Mouse (Mus musculus) CH12F3 (cell line): ENCODE measurements around the gene Riok2.
"Not testable (repeated sequence)": the region's sequence is repeated elsewhere in the genome, so short reads cannot be mapped to it uniquely, and the experiment has no call there.

Experiments used
- in situ Hi-C: fragments of 300-500 bp; cut with MboI; formaldehyde crosslinking; loops from 2 replicates; pipeline ENCODE4 v1.14.3; 2020; ENCODE audit warnings: low sequenced_read_pairs

Riok2 gene

DNA sequence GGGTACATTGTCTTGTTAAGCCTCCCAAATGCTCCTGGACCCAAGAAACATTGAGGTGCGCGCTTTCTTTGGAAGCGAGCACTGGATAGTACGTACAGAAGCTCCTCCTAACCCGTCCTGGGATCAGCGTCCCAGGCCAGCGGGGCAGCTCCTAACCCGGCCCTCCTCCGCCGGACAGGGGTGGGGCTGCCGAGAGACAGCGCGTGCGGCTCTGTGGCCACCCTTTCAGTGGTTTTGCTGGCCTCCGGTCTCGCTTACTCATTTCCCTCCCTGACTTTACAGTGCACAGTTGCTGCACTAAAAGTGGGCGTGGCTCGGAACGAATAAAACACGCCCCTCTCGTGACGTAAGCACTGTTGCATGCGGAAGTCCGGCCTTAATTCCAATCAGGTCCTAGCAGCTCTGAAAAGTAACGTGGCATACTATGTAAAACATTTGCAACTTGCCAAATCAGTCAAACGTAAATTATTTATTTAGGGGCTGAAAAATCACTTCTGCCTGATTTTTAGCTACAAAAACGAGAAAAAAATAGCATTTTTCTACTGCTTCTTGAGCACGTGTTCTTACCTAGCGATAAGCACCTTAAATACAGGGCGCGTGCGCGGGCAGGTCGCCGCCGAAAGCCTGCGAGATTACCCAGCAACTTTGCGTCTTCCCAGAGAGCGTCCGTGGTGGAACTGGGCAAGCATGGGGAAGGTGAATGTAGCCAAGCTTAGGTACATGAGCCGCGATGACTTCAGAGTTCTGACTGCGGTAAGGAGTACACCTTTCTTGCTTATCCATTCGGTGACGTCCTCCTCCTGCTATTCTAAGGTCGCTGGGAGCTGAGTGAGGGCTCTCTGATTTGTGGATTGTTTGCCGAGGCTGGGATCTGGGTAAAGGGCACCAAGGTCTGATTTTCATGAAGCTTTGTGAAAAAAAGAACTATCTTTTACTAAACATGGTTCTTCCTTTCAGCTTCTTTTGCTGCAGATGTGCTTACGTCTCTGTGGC lies at the start of gene Riok2:
TSS of gene Riok2 (plus strand) at position 392 of the 993 bp plus-strand sequence.
- in situ Hi-C loops = no loop called here

- in situ Hi-C loops = not testable (repeated sequence)
Observed at GRCm38 (mm10) chr17:17326022-17326421, 48.1 kb upstream of the Riok2 start.

DNA sequence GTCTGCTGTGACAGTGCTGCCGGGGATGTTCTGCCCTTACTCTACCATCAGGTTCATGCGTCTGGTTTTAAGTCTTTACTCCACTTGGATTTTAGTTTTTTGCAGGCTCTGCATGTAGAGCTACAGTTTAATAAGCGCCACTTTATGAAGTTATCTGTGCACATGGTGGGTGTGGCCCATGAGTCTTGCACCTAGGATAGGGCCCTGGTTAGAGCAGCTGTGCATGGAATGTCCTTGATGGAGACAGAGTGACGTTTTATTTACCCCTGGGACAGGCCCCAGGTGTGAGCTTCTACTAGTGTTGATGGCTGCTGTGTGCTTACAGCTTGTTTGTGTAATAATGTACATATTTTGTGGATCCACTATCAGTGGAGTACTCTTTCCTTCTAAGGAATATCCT lies 47.5 kb upstream of the Riok2 start:
- in situ Hi-C loops = no loop called here

DNA sequence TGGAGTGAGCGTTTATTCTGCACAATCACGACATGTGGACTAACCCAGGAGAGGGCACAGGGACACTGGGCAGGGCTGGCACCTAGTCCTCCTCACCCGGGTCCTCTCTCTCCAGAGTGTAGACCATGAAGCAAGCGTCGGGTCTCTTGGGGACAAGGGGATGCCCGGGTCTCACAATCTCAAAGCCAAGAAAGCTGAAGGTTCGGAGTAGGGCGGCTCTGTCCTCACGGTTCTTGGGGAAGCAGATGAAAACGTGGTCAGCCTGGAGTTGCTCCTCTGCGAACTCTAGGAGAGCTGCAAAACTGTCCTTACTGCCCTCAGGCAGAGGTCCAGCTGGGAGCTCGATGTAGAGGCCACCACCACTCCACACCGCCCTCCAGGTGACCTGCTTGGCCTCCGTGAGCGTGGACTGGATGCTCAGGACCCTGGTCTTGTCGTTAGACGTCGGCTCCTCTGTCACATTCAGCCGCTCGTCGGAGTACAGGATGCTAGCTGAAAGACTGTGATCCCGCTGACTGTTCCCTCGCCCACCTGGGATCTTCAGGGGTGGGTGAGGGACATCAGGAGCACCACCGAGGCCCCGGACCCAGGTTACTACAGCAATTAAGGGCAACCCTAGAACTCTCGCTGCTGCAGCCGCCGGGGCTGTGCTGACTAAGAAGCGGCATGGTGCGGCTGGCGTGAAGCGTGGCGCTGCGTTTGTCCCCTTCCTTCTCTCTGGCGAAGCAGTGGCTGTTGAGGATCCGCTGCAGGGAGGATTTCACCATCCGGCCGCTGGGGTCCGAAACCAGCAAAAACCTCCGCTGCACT lies 28.5 kb upstream of the Riok2 start:
- in situ Hi-C loops = not testable (repeated sequence)

- in situ Hi-C loops = not testable (repeated sequence)
Observed at GRCm38 (mm10) chr17:17346281-17346680, 27.8 kb upstream of the Riok2 start.

- in situ Hi-C loops = no loop called here
Observed at GRCm38 (mm10) chr17:17373550-17373917, 575 bp upstream of the Riok2 start.

GRCm38 (mm10) chr17:17375581-17375980 lies 1.5 kb downstream of the Riok2 start:
- in situ Hi-C loops = no loop called here

- in situ Hi-C loops = no loop called here
Observed at GRCm38 (mm10) chr17:17383703-17384102, 9.6 kb downstream of the Riok2 start.

DNA sequence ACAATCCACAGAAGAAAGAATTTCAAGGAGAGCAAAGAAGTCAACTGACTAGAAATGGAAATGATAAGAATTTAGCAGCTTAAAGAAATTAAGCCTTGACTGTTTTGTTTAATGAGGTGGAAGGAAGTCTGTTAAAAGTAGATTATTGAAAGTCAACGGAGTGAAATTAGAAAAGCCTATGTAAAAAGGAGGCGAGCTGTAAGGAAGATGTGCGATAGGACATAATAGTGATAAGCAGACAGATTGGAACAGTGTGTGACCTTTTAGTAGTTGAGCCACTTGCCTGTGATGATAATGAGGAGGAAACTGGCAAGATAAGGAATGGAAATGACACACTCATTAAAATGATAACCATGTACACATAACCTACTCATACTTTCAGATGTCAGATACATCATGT lies 10.4 kb downstream of the Riok2 start:
- in situ Hi-C loops = no loop called here

GRCm38 (mm10) chr17:17386117-17386516 lies 12.0 kb downstream of the Riok2 start:
- in situ Hi-C loops = loop anchor here (5.0 kb wide), 1 partner anchor 261 kb away; no protein-coding TSS in a partner anchor

DNA sequence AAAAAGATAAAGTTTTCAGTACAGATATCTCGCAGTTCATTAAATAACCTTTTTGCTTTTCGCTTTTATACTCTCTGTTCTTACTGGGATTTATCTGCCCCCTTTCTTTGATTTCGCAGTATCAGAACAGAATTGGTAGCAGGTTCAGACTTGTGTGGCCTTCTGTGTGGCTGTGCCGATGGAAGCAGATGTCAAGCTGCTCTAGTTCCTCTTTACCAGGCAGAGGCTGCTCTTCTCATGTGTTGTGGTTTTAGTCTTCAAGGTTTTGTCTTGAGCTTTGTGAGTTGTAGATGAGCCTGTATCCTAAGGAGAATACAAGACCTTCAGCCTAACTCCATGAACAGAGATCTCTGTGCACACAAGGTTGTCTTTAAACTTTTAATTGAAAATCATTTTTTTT lies 17.7 kb downstream of the Riok2 start:
- in situ Hi-C loops = loop anchor here (10.0 kb wide), 1 partner anchor 173 kb away; no protein-coding TSS in a partner anchor

- in situ Hi-C loops = loop anchor here (10.0 kb wide), 1 partner anchor 172 kb away; no protein-coding TSS in a partner anchor
Observed at GRCm38 (mm10) chr17:17392863-17393262, 18.8 kb downstream of the Riok2 start.

DNA sequence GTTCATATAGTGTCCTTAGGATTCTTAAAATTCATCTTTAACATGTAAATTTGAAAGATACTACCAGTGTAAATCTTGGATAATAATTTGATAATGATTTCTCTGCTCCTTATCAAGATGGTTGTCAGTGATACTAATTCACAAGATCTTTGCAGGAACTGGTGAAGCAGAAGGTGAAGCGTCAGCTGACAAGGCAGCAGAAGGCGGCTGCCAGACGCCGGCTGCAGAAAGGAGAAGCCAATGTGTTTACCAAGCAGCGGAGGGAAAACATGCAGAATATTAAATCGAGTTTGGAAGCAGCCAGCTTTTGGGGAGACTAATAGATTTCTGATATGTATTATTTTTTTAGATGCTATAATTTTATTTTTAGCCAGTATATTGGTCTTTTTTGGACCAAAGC lies 19.2 kb downstream of the Riok2 start:
- in situ Hi-C loops = loop anchor here (10.0 kb wide), 1 partner anchor 172 kb away; no protein-coding TSS in a partner anchor

- in situ Hi-C loops = loop anchor here (10.0 kb wide), 1 partner anchor 170 kb away; no protein-coding TSS in a partner anchor
Observed at GRCm38 (mm10) chr17:17394336-17394735, 20.2 kb downstream of the Riok2 start.

DNA sequence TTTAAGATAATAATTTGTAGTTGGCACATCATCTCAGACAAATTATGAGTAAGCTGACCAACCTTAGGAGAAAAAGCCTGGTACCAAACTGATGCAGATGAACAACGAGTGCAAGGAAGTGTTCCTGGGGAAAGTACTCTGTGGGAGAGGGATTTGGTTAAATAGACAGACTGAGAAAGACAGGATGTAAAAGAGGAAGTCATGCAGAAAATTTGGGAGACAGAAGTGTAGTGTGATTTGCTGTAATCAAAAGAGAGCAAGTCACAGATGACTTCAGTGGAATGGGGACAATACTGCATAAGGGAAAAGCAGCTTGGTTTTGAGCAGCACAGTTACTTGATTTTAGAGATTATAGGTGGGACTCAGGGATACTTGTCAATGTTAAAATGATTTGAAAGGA lies 22.8 kb downstream of the Riok2 start:
- in situ Hi-C loops = loop anchor here (10.0 kb wide), 1 partner anchor 168 kb away; no protein-coding TSS in a partner anchor

DNA sequence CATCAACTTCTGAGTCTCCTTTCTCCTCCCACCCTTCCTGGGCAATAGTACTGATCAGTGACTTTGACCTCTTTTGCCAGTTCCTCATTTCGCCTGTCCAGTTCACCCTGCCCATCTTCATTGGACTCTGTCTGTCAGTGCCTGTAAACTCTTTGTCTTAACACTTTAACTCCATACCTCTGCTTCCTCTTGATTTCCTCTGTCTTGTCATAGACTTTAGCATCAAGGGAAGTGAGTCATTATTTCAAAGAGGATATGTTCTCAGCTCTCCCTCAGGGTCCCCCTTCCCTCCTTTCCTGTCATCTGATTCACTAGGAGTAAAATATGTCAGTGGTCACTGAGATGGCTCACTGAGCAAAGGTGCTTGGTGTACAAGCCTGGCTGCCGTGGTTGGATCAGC lies 24.6 kb downstream of the Riok2 start:
- in situ Hi-C loops = loop anchor here (10.0 kb wide), 1 partner anchor 166 kb away; no protein-coding TSS in a partner anchor

DNA sequence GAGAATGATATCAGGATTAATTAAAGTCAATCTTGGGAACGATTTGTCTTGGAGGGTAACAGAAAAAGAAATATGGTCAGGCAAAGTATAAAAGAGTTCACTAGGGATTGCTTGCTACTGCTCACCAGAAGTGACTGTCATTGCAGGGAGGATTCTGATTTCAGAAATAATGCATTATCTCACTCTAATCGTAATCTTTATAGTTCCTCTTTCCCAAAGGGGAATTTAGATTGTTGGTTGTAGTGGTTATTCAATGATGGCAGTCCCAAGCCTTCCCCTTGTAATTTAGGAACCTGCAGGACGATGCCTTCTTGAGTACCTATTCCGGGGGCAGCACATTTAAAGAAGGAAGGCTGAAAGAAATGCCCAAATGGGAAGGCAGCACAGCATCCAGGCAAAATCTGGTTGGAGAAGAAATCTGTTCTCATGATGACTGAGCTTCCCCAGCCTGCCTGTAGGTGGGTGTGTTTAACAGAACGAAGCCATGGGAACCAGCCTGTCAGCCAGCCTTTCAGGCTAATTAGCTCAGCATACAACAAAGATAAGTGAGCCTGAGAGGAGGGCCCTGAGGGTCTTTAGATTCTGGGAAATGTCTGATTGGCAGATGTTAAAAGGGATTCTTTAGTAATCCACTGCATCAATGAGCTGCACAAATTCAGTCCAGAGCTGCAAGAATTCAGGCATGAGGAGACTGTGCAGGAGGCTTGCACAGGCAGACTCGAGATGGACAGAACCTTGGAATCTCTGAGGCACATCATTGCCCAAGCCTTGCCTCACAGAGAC lies 28.3 kb downstream of the Riok2 start, which contains the start of gene Lix1:
TSS of gene Lix1 (plus strand) at position 451 of the 783 bp plus-strand sequence.
- in situ Hi-C loops = no loop called here

- in situ Hi-C loops = no loop called here
Observed at GRCm38 (mm10) chr17:17403038-17403437, 28.9 kb downstream of the Riok2 start.

DNA sequence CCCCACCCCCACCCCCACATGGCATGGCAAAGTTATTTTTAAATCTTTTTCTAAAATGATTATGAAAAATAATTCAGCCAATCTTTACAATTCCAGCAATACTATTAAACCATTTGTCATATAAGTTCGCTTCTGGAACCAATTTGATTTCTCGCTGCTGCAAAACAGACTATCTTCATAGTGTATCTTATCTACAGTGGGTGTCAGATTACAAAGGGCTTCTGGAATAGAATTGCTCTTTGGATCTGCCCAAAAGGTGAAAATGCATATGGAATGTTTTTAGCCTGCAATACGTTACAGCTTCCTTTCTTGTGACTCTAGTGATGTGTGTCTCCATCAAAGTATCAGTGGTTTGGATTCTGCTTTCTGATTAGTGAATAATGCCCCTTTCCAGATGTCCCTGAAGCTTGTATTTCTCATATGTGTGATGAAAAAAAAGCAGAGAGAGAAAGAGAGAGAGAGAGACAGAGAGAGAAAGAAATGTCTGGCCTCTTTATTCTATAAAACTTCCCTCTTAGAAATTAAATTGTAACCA lies 29.5 kb downstream of the Riok2 start:
- in situ Hi-C loops = no loop called here
